14 mouse cellular contexts compared by ENCODE assay signal in the genomic region with DNA sequence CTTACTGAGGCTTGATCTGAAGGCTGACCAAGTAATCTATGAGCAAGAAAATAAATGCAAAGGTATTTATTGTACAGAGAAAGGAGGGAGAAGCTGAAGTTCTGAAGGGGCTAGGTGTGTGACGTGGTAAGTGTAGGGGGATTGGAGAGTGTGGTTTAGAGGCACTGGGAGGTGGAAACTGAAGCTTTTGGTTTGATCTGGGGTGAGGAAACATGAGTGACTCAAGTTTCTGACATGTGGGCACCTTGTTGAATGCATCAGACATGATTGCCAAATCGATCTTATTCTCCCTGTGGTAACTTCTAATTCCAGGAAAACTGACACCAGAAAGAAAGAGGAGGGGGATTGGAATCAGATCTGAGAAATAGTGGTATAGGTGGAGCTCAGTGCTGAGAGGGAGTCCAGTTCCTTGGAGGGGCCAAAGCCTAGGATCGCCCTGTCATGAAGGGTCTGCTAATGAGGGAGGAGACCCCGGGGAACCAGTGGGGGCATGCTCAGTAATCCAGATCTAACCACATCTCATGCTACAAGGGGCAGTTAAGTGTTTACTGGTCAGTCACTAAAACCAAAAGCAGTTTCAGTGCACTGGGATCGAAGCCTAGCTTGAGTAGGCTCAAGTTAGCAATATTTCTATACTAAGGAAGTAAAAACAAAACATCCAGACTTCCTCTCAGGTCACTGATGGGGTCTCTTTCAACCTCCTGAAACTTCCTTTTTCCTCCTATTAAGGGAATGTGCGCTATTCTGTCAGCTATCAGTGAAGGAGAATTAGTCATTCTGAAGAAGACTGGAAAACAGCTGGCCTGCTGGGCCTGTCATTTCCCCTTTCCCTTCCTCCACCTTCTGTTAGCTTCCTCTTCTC. TPM values are rescaled to one million over a fixed set of nuclear protein-coding genes. Genes with fewer than 3 reads are reported as not detected.
DNase-seq lines count a peak whose midpoint lies in the region; ATAC-seq and TF ChIP-seq lines count a peak whose summit lies in the region.
"Had no signal": no experiment of that assay in that cellular context is flagged by ENCODE, and none has a peak within 500 bp of the region (broad histone marks: within the 10 kb centered on the region; RNA-seq: fewer than 3 reads in every experiment).

No protein-coding gene starts in this region.

- WGBS in heart, embryonic 12.5 days: 56% methylated on average over 6 of the region's 6 CpGs
- 66% methylated on average over 6 of the region's 6 CpGs for WGBS in limb, embryonic 13.5 days
- 77% methylated on average over 6 of the region's 6 CpGs for WGBS in midbrain, embryonic 10.5 days

- intact Hi-C loops in heart, postnatal 36 days (cut with DNase I): no loop called here
- intact Hi-C loops in left cerebral cortex, postnatal 36 days (cut with DNase I): no loop called here

- ATAC-seq in heart, embryonic 12.5 days (ENCODE audit: insufficient number of reproducible peaks, low FRiP score): no peak
- no peak for ATAC-seq in limb, embryonic 13.5 days (ENCODE audit: low FRiP score, low read depth)
- ATAC-seq: CD4-positive, CD25-positive, alpha-beta regulatory T cell, adult 4 months; forebrain, embryonic 13.5 days had no signal

- peak overlapping the region; percentile 71; the same call in 1 of the 2 replicates for H3K27ac ChIP-seq in heart, embryonic 12.5 days (ENCODE audit: poor library complexity, severe bottlenecking)
- peak overlapping the region; percentile 21; the same call in 1 of the 2 replicates for H3K27ac ChIP-seq in testis, adult 2 months (ENCODE audit: control insufficient read depth, insufficient read depth, low read depth, low read length)
- peak overlapping the region; percentile 3; the same call in 1 of the 2 replicates for H3K27ac ChIP-seq in limb, embryonic 13.5 days
- no peak overlapping the region; the same call in 1 of the 2 replicates for H3K27ac ChIP-seq in midbrain, embryonic 10.5 days (replicated peaks)
- H3K27ac ChIP-seq: forebrain, embryonic 13.5 days had no signal

- no peak for TF ChIP-seq CTCF in testis, adult 2 months (IDR thresholded peaks at IDR 0.05; ENCODE audit: control insufficient read depth, insufficient read depth, insufficient replicate concordance, low read depth, low read length)

- no peaks in the 10 kb centered on the region for H3K27me3 ChIP-seq in heart, embryonic 12.5 days (replicated peaks)
- no peaks in the 10 kb centered on the region for H3K27me3 ChIP-seq in testis, adult 2 months (ENCODE audit: control insufficient read depth, insufficient read depth, low read length)
- H3K27me3 ChIP-seq in limb, embryonic 13.5 days: no peaks in the 10 kb centered on the region
- H3K27me3 ChIP-seq in midbrain, embryonic 10.5 days (ENCODE audit: low read depth, poor library complexity, severe bottlenecking): no peaks in the 10 kb centered on the region
- H3K27me3 ChIP-seq: forebrain, embryonic 13.5 days had no signal

- H3K4me1 ChIP-seq in heart, embryonic 12.5 days (replicated peaks): peaks cover 15% of the 10 kb centered on the region
- H3K4me1 ChIP-seq in testis, adult 2 months (ENCODE audit: control insufficient read depth, insufficient read depth, low read length): peaks cover 5% of the 10 kb centered on the region
- H3K4me1 ChIP-seq in limb, embryonic 13.5 days: peaks cover 7% of the 10 kb centered on the region; the same call in 1 of the 2 replicates
- H3K4me1 ChIP-seq in midbrain, embryonic 10.5 days: 0 out of 2 replicates have a peak, but pooled peaks cover 9% of the 10 kb centered on the region
- H3K4me1 ChIP-seq: forebrain, embryonic 13.5 days had no signal

- no peak for TF ChIP-seq POLR2A in testis, adult 2 months (IDR thresholded peaks at IDR 0.05; ENCODE audit: control insufficient read depth, low read depth, low read length)

- H3K36me3 ChIP-seq in heart, embryonic 12.5 days: peaks cover 21% of the 10 kb centered on the region
- H3K36me3 ChIP-seq in testis, adult 2 months (ENCODE audit: control insufficient read depth, insufficient read depth, low read length): no peaks in the 10 kb centered on the region
- H3K36me3 ChIP-seq in limb, embryonic 13.5 days: peaks cover 22% of the 10 kb centered on the region
- peaks cover 30% of the 10 kb centered on the region for H3K36me3 ChIP-seq in midbrain, embryonic 10.5 days

- H3K4me3 ChIP-seq in heart, embryonic 12.5 days: no peak overlapping the region
- no peak overlapping the region for H3K4me3 ChIP-seq in testis, adult 2 months (ENCODE audit: control insufficient read depth, low read depth, low read length)
- no peak overlapping the region for H3K4me3 ChIP-seq in limb, embryonic 13.5 days
- H3K4me3 ChIP-seq in midbrain, embryonic 10.5 days: no peak overlapping the region
- H3K4me3 ChIP-seq: forebrain, embryonic 13.5 days had no signal

- no peak for DNase-seq in heart, postnatal 36 days
- DNase-seq in testis, postnatal 10 days (ENCODE audit: low spot score): no peak
- DNase-seq in left cerebral cortex, postnatal 36 days (ENCODE audit: low spot score in 2 of 2): no peak
- DNase-seq in midbrain, embryonic 10.5 days (ENCODE audit: low spot score): no peak
- no peak for DNase-seq in Muller cell, postnatal 12 days (ENCODE audit: inconsistent ontology term)
- DNase-seq: cerebellum, adult 18-20 months; layer of hippocampus, postnatal 36 days; midbrain, embryonic 14.5 days had no signal

- H3K9ac ChIP-seq in heart, embryonic 12.5 days: no peak overlapping the region
- no peak overlapping the region for H3K9ac ChIP-seq in limb, embryonic 13.5 days
- H3K9ac ChIP-seq: forebrain, embryonic 13.5 days had no signal

- H3K9me3 ChIP-seq in heart, embryonic 12.5 days (replicated peaks): no peaks in the 10 kb centered on the region
- no peaks in the 10 kb centered on the region for H3K9me3 ChIP-seq in limb, embryonic 13.5 days
- no peaks in the 10 kb centered on the region for H3K9me3 ChIP-seq in midbrain, embryonic 10.5 days (replicated peaks)
- H3K9me3 ChIP-seq: forebrain, embryonic 13.5 days had no signal

- no peak overlapping the region for H3K4me2 ChIP-seq in heart, embryonic 12.5 days
- H3K4me2 ChIP-seq in limb, embryonic 13.5 days (replicated peaks): no peak overlapping the region
- H3K4me2 ChIP-seq: forebrain, embryonic 13.5 days had no signal

RNA-seq across cellular contexts. Expression of a gene that starts 4.4 kb away (rescaled TPM):
- polyA plus RNA-seq in heart, embryonic 12.5 days (2016; fragmentation: Nextera tagmentation; extraction: Ambion mirVana): not detected in 2 replicates
- total RNA-seq in heart, postnatal 36 days (2021): not detected
- 4.0 and 4.4 TPM in 2 replicates for polyA plus RNA-seq in testis, adult 2 months (2012; rRNA removed)
- polyA plus RNA-seq in limb, embryonic 13.5 days (2015; fragmentation: Nextera tagmentation; extraction: Ambion mirVana): not detected in 2 replicates
- total RNA-seq in left cerebral cortex, postnatal 36 days (2021): not detected
- polyA plus RNA-seq in midbrain, embryonic 10.5 days (2016; fragmentation: Nextera tagmentation; extraction: Ambion mirVana): not detected in 2 replicates
- total RNA-seq: hematopoietic stem cell, adult 5-6 weeks had no signal
- polyA plus RNA-seq: CD4-positive, CD25-positive, alpha-beta regulatory T cell, adult 4 months; forebrain, embryonic 13.5 days; midbrain, embryonic 14.5 days had no signal

RNA-seq across cellular contexts. Expression of a gene that starts 23.6 kb away (rescaled TPM):
- 21.6 and 27.1 TPM in 2 replicates for polyA plus RNA-seq in heart, embryonic 12.5 days (2016; fragmentation: Nextera tagmentation; extraction: Ambion mirVana)
- total RNA-seq in heart, postnatal 36 days (2021): 1 to 10 TPM; 6.3 to 8.3 TPM
- 169 and 187 TPM in 2 replicates for polyA plus RNA-seq in testis, adult 2 months (2012; rRNA removed)
- polyA plus RNA-seq in limb, embryonic 13.5 days (2015; fragmentation: Nextera tagmentation; extraction: Ambion mirVana): 25.5 and 29.5 TPM in 2 replicates
- 10 to 100 TPM; 14.6 TPM for total RNA-seq in left cerebral cortex, postnatal 36 days (2021)
- polyA plus RNA-seq in midbrain, embryonic 10.5 days (2016; fragmentation: Nextera tagmentation; extraction: Ambion mirVana): 34.6 and 36.3 TPM in 2 replicates

RNA-seq across cellular contexts. Expression of a gene that starts 34.8 kb away (rescaled TPM):
- polyA plus RNA-seq in heart, embryonic 12.5 days (2016; fragmentation: Nextera tagmentation; extraction: Ambion mirVana): 43.2 and 48.9 TPM in 2 replicates
- total RNA-seq in heart, postnatal 36 days (2021): 100 to 1,000 TPM; 127 to 141 TPM
- polyA plus RNA-seq in testis, adult 2 months (2012; rRNA removed): 83.0 and 83.7 TPM in 2 replicates
- polyA plus RNA-seq in limb, embryonic 13.5 days (2015; fragmentation: Nextera tagmentation; extraction: Ambion mirVana): 43.3 and 45.6 TPM in 2 replicates
- 10 to 100 TPM; 44.1 to 44.6 TPM for total RNA-seq in left cerebral cortex, postnatal 36 days (2021)
- 43.1 and 46.4 TPM in 2 replicates for polyA plus RNA-seq in midbrain, embryonic 10.5 days (2016; fragmentation: Nextera tagmentation; extraction: Ambion mirVana)
